Mouse (Mus musculus) urinary bladder, postnatal 14 days (tissue): ENCODE data around the gene Gm20521.
A peak's percentile ranks its signal among the peaks of the same experiment; 100 is the strongest.
"Not testable (repeated sequence)": the region's sequence is repeated elsewhere in the genome, so short reads cannot be mapped to it uniquely, and the experiment has no call there.

ENCODE experiments used
- DNase-seq: peaks from one replicate; pipeline ENCODE4 v3.0.0; 2021; ENCODE audit warnings: low spot score

Gm20521 gene

GRCm38 (mm10) chr14:54936831-54937160 lies 53.6 kb downstream of the Gm20521 start:
- no peak for DNase-seq

DNA sequence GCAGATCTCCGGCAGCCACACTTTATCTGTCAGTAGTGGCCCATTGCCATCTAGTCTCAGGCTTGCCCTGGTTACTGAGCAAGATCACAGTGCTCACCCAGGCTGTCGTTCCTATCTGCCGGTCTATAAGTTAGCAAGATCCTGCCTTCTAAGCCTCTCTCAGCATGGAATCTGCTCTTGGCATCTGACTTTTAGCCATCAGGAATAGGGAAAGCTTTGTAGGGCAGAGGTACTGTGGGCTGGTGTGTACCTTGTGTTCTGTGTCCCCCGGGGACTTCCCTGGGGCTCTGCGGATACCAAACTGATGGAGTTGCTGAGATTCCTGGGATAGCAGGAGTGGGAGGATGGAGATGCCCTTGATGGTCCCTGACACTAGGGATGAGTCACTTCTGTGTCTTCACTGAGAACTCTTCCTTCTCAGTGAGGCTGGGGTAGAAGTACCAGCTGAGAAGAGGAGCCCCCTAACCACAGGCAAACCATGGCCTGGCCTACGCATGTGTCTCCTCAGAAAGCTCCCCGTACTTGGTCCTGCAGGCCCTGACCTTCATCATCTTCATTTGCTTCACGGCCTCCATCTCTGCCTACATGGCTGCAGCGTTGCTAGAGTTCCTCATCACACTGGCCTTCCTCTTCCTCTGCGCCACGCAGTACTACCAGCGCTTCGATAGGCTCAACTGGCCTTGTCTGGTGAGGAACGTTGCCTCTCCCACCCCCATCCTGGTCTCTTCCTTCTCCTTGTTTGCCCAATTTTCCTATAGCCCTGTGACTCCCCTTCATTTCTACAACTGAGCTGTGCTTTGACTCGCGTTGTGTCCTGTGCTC lies 54.3 kb downstream of the Gm20521 start:
- DNase-seq = no peak

GRCm38 (mm10) chr14:54938431-54939219 lies 55.4 kb downstream of the Gm20521 start:
- DNase-seq = no peak

DNA sequence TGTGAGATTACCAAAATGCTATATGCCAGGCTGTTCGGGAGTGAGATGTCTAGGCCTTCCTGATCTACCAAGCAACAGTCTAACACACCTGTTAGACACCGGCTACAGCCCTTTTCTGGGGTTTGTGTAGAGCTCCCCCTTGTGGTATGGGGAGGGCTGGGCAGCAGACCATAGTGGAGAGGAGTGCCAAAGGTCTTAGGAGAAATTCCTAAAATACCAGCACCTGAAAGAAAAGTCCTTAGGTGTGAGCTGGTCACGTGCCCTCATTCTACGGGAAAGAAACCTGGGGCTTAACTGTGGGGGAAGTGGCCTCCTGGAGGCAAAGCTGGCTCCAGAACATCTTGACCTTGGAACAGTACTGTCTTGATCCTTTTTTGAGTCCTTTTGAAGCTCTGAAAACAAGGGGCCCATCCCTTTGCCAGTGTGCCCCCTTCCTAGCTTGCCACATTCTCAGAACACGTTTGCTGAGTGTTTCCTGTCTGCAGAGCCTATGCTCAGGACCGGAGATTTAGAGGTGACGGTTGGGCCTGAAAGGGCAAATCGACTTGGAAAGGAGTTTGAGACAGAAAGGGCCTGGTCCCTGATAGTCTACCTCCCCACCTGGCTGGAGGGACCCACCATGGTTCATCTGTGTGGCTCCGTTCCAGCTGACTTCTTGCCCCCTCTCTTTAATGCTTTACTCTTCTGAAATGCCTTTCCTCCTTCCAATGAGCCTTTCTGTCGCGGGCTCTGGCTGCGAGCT lies 56.4 kb downstream of the Gm20521 start:
- DNase-seq = peak; percentile 77

- DNase-seq = no peak
Observed at GRCm38 (mm10) chr14:54940176-54940530, 56.9 kb downstream of the Gm20521 start.

GRCm38 (mm10) chr14:54941024-54941978 lies 58.1 kb downstream of the Gm20521 start:
- DNase-seq = no peak

DNA sequence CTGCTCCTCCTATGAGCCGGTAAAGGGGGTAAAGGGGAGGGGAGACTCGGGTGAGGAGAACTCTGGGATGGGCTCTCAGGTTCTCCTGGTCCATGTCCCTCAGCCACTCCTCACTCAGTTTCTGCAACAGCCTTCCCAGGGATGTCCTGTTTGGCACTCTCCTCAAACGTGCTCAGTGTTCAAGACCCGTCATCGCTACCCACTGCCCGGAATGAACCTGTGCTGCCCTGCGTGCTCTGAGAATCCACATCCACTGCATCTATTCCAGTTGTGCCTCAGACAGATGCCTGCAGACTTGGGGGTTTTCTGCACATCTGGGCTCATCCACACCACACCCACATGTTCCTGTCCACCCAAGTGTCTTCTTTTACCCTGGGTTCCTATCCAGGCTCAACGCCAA lies 59.2 kb downstream of the Gm20521 start:
- DNase-seq = no peak

DNA sequence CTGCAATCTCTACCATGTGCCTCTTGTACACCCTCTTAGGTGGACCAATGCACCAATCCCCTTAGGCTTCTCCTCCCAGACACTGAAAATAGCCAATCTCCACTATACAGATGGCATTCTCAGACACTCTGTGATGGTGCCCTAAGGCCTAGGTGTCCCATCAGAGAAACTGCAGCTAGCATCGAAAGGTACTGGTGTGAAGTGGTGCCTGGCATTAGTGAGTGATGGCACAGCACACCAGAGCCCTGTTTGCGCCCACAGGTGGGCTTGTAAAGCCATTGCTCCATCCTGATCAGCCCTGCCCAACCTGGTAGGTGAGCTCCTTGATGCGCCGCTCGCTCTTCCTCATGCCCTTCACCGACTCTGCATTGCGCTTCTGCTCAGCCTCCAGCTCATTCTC lies 60.7 kb downstream of the Gm20521 start:
- DNase-seq = no peak

DNA sequence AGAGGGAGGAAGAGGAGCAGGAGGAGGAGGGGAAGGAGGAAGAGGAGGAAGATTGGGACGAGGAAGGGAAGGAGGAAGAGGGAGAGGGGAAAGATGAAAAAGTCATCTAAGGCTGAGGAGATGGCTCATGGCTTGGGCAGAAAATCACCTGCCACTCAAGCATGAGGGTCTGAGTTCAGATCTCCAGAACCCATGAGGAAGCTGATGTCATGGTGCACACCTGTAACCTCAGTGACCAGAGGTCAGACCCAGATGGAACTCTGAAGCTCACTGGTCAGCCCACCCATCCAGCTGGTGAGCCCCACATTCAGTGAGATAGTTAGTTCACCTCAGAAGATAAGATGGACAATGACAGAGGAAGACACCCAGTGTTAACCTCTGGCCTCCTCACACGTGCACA lies 61.7 kb downstream of the Gm20521 start:
- no peak for DNase-seq

DNA sequence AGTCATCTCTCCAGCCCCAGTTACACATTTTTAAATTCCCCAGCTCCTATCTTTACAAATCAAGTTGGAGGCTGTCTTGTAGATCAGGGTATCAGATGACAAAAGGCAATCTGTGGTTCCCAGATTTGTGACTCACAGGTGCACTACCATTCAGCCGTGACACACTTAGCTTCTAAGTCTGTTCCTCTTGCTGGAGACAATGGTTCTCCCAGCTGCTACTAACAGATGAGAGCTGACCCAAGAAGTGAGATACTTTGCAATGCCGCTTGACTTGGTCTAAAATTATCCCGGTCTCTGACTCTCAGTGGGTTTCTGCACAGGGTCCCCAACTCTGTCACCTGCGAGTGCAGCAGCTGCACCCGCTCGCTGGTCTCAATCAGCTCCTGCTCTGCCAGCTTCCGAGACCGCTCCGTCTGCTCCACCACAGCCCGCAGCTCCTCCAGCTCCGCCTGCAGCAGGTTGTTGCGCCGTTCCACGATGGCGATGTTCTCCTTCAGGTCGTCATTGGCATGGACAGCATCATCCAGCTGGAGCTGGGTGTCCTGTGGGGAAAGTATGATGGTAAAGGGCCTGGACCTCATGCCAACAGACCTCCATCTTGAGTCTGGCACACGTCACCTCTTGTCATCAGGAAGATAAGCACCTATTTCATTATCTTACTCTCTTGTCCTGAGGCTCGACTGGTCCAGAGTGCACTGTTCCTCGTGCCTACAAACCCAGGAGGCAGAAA lies 62.9 kb downstream of the Gm20521 start:
- DNase-seq = no peak

- DNase-seq = not testable (repeated sequence)
Observed at GRCm38 (mm10) chr14:54947008-54947407, 63.8 kb downstream of the Gm20521 start.
